Mouse (Mus musculus) olfactory bulb, adult 2 months (tissue): ENCODE data around the gene Smad6. TPM values are rescaled to one million over a fixed set of nuclear protein-coding genes. Genes with fewer than 3 reads are reported as not detected.

ENCODE experiments used
- H3K27ac ChIP-seq: fragments of 200-500 bp; 2 replicates; pipeline ENCODE4 v1.5.1; 2012; ENCODE audit warnings: low read depth, low read length; ENCODE audit not compliant: insufficient read depth
- H3K4me1 ChIP-seq: fragments of 200-500 bp; 2 replicates; pipeline ENCODE4 v1.6.1; 2012; ENCODE audit warnings: low read length; ENCODE audit not compliant: control insufficient read depth, insufficient read depth
- H3K4me3 ChIP-seq: fragments of 200-500 bp; 2 replicates; pipeline ENCODE4 v1.5.1; 2012; ENCODE audit warnings: mild to moderate bottlenecking, low read depth, low read length, moderate library complexity; ENCODE audit not compliant: insufficient read depth
- CTCF ChIP-seq: fragments of 200-500 bp; IDR thresholded peaks from 2 replicates; pipeline ENCODE4 v1.5.1; 2012; ENCODE audit warnings: low read depth, mild to moderate bottlenecking, low read length, moderate library complexity; ENCODE audit not compliant: insufficient read depth
- POLR2A ChIP-seq: fragments of 200-500 bp; IDR thresholded peaks from 2 replicates; pipeline ENCODE4 v1.6.1; 2012; ENCODE audit warnings: mild to moderate bottlenecking, low read depth, low read length, moderate library complexity; ENCODE audit not compliant: insufficient read depth
- WGBS: fragments of 180-500 bp; shearing (Covaris S2); methylation state at CpG from one replicate; pipeline ENCODE4 v1.1.7; 2018; 5-methylcytosine and 5-hydroxymethylcytosine counted together
- polyA plus RNA-seq: library from polyadenylated mRNA; stranded (reverse); fragments of >200 nt; gene quantifications from 2 replicates; pipeline ENCODE4 v1.2.4, GENCODE M21; 2012; ENCODE audit warnings: low replicate concordance; ENCODE audit not compliant: missing spikeins, insufficient read depth, insufficient read length

The Smad6 gene
- polyA plus RNA-seq, 1 experiment: not detected

GRCm38 (mm10) chr9:63980179-63981086 lies 41.4 kb downstream of the Smad6 start:
- Histone ChIP-seq H3K4me1 (peaks cover 14% of the 10 kb centered on the region; the same call in 1 of the 2 replicates), H3K4me3 (no peak overlapping the region), H3K27ac (no peak overlapping the region)
- 33% methylated on average over 18 of the region's 18 CpGs for WGBS
- no peak for TF ChIP-seq POLR2A
- TF ChIP-seq CTCF: no peak

GRCm38 (mm10) chr9:63979275-63979674 lies 42.6 kb downstream of the Smad6 start:
- WGBS: 98% methylated on average over 2 of the region's 2 CpGs

DNA sequence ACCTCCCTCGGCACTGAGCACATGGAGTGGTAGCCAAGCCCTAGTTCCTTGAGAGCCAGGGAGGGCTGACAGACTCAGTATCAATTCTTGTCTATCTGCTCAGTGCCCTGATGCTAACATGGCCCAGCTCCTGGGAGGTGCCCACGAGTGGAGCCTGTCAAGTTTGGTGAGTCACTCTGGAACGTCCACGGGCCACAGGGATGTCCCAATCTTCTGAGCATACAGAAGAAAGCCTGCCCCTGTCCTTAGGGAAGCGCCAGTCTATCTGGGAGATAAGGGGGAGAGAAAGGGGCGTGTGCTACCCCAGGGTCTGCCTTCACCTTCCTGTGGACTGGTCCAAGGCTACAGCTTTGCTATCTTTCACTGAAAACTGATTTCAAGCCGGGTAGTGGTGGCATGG lies 43.2 kb downstream of the Smad6 start:
- peaks cover 19% of the 10 kb centered on the region for H3K4me1 ChIP-seq
- H3K27ac ChIP-seq: no peak overlapping the region
- H3K4me3 ChIP-seq: no peak overlapping the region
- WGBS: 92% methylated on average over 7 of the region's 7 CpGs
- TF ChIP-seq CTCF: no peak
- no peak for TF ChIP-seq POLR2A

More at GRCm38 (mm10) chr9:63979275-63979674, 42.6 kb downstream of the Smad6 start:
- no peak for TF ChIP-seq POLR2A
- no peak for TF ChIP-seq CTCF
- peaks cover 16% of the 10 kb centered on the region for H3K4me1 ChIP-seq
- H3K27ac ChIP-seq: no peak overlapping the region
- no peak overlapping the region for H3K4me3 ChIP-seq

DNA sequence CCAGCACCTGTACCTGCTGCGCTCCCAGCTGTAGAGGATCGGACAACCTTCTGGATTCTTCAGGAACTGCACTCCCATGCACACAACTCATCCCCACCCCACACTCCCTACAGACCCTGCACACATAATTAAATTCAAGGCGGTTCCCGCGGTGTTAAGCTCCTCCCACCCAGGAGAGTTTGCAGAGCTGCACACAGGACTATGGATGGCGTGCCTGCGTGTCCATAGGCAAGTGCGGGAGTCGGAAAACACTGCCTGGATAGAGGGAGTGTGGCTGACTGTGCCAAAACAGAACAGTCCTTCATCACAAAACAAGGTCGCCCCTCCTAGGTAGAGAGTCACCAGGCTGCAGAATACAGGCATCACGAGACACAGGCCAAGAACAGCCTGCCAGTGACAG lies 45.9 kb downstream of the Smad6 start:
- Histone ChIP-seq H3K4me3 (no peak overlapping the region), H3K27ac (no peak overlapping the region), H3K4me1 (peaks cover 24% of the 10 kb centered on the region)
- 46% methylated on average over 11 of the region's 11 CpGs for WGBS
- no peak for TF ChIP-seq CTCF
- no peak for TF ChIP-seq POLR2A

- whole genome bisulfite sequencing: 54% methylated on average over 13 of the region's 13 CpGs
- H3K4me3 ChIP-seq: no peak overlapping the region
- H3K27ac ChIP-seq: no peak overlapping the region
- peaks cover 24% of the 10 kb centered on the region for H3K4me1 ChIP-seq
- no peak for TF ChIP-seq CTCF
- no peak for TF ChIP-seq POLR2A
Observed at GRCm38 (mm10) chr9:63974258-63975023, 47.4 kb downstream of the Smad6 start.

- Histone ChIP-seq H3K4me3 (no peak overlapping the region), H3K27ac (no peak overlapping the region), H3K4me1 (peaks cover 24% of the 10 kb centered on the region)
- WGBS: 33% methylated on average over 14 of the region's 14 CpGs
- no peak for TF ChIP-seq CTCF
- TF ChIP-seq POLR2A: no peak
Observed at GRCm38 (mm10) chr9:63973662-63974190, 48.1 kb downstream of the Smad6 start.

DNA sequence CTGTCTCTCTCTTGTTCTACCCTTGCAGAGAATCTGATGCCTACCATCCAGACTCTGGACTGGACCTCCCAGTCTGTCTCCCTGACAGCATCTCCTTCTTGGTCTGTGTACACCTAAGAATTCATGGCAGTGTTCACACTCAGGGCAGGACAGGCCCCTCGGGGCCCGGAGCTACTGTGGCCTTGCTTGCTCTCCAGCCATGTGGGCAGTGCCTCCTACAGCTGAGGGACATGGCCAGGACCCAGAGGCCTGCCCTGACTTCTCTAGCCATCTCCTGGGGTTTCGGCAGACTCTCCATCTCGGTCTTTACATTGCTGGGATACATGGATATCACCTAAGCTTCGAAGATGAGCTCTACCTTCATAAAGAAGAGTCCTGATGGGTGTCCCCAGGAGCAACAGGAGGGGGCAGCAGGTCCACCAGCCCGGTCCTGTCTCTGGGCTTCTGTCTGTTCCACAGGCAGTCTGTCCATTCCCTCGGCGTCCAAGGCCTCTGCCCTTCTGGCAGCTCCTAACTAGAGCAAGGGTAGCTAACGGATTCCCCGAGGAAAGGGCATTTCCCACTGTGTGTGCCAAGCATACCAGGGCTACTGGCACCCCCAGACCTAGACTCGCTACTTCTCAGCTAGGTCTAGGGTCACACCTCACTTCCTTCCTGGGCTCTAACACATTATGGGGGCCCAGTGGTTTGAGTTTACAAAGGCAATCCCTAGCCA lies 49.1 kb downstream of the Smad6 start:
- Histone ChIP-seq H3K4me1 (peaks cover 25% of the 10 kb centered on the region), H3K4me3 (no peak overlapping the region), H3K27ac (no peak overlapping the region)
- WGBS: 94% methylated on average over 11 of the region's 11 CpGs
- no peak for TF ChIP-seq CTCF
- no peak for TF ChIP-seq POLR2A

- no peak overlapping the region for H3K4me3 ChIP-seq
- peaks cover 26% of the 10 kb centered on the region for H3K4me1 ChIP-seq
- WGBS: 88% methylated on average over 4 of the region's 4 CpGs
- TF ChIP-seq POLR2A (no peak), CTCF (no peak)
- H3K27ac ChIP-seq: no peak overlapping the region
Observed at GRCm38 (mm10) chr9:63971557-63971956, 50.3 kb downstream of the Smad6 start.
